Mouse (Mus musculus) adrenal gland, adult 8-10 months (tissue): ENCODE data around the gene Trpm3. TPM values are rescaled to one million over a fixed set of nuclear protein-coding genes. Genes with fewer than 3 reads are reported as not detected.
"Not testable (repeated sequence)": the region's sequence is repeated elsewhere in the genome, so short reads cannot be mapped to it uniquely, and the experiment has no call there.

Source experiments
- DNase-seq: peaks from one replicate; pipeline ENCODE4 v3.0.0; 2022
- total RNA-seq, 4 experiments: library from RNA; stranded (reverse); gene quantifications; 2 replicates each; pipeline ENCODE4 v1.2.4; 2022

The Trpm3 gene
- total RNA-seq, 4 experiments from 2014 or later: 0.81 to 2.5 (median 1.6) TPM

GRCm38 (mm10) chr19:22987914-22988313 is 849.1 kb downstream of the Trpm3 start:
- DNase-seq: no peak

- DNase-seq: no peak
Observed at GRCm38 (mm10) chr19:22993946-22994345, 855.1 kb downstream of the Trpm3 start.

GRCm38 (mm10) chr19:22994531-22994930 is 855.7 kb downstream of the Trpm3 start:
- no peak for DNase-seq

GRCm38 (mm10) chr19:23000293-23000692 is 861.4 kb downstream of the Trpm3 start:
- DNase-seq: no peak

GRCm38 (mm10) chr19:23003861-23004260 is 865.0 kb downstream of the Trpm3 start:
- no peak for DNase-seq

- no peak for DNase-seq
Observed at GRCm38 (mm10) chr19:23005851-23006250, 867.0 kb downstream of the Trpm3 start.

- peak; percentile 21 for DNase-seq
Observed at GRCm38 (mm10) chr19:23006517-23007273, 867.8 kb downstream of the Trpm3 start.

- DNase-seq: no peak
Observed at GRCm38 (mm10) chr19:23013695-23014094, 874.8 kb downstream of the Trpm3 start.

- peak; percentile 61 for DNase-seq
Observed at GRCm38 (mm10) chr19:23015516-23015915, 876.7 kb downstream of the Trpm3 start.

GRCm38 (mm10) chr19:23018186-23018727 is 879.4 kb downstream of the Trpm3 start:
- no peak for DNase-seq

- DNase-seq: no peak
Observed at GRCm38 (mm10) chr19:23022902-23023301, 884.1 kb downstream of the Trpm3 start.

GRCm38 (mm10) chr19:23023316-23023960 is 884.6 kb downstream of the Trpm3 start:
- DNase-seq: no peak

- no peak for DNase-seq
Observed at GRCm38 (mm10) chr19:23024821-23025220, 886.0 kb downstream of the Trpm3 start.

GRCm38 (mm10) chr19:23026427-23026826 is 887.6 kb downstream of the Trpm3 start:
- DNase-seq: no peak

- DNase-seq: no peak
Observed at GRCm38 (mm10) chr19:23028283-23028682, 889.4 kb downstream of the Trpm3 start.

- not testable (repeated sequence) for DNase-seq
Observed at GRCm38 (mm10) chr19:23033343-23033742, 894.5 kb downstream of the Trpm3 start.

- no peak for DNase-seq
Observed at GRCm38 (mm10) chr19:23034117-23034516, 895.3 kb downstream of the Trpm3 start.

- peak; percentile 70 for DNase-seq
Observed at GRCm38 (mm10) chr19:23034933-23035332, 896.1 kb downstream of the Trpm3 start.

- DNase-seq: no peak
Observed at GRCm38 (mm10) chr19:23035786-23036185, 896.9 kb downstream of the Trpm3 start.

GRCm38 (mm10) chr19:23036782-23037477 is 898.1 kb downstream of the Trpm3 start:
- DNase-seq: no peak

- no peak for DNase-seq
Observed at GRCm38 (mm10) chr19:23037499-23037898, 898.7 kb downstream of the Trpm3 start.

- DNase-seq: no peak
Observed at GRCm38 (mm10) chr19:23038321-23038720, 899.5 kb downstream of the Trpm3 start.
